Mouse (Mus musculus): ENCODE data around the gene Mmp15. TPM values are rescaled to one million over a fixed set of nuclear protein-coding genes. Genes with fewer than 3 reads are reported as not detected.

Gene Mmp15
- polyA plus RNA-seq (2015; fragmentation: Nextera tagmentation; extraction: Ambion mirVana) = 0.76 and 0.85 TPM in 2 replicates

GRCm38 (mm10) chr8:95352151-95352870, at the start of gene Mmp15:
TSS of gene Mmp15 (plus strand) at chr8:95352268.
- peak within 1 kb of the TSS; percentile 56 for H3K9ac ChIP-seq (ENCODE audit: low read depth, low read length)
- H3K27ac ChIP-seq (ENCODE audit: low read length) = no peak within 1 kb of the TSS
- under 1% methylated on average over 76 of the region's 80 CpGs for WGBS (ENCODE audit: insufficient replicate concordance)

GRCm38 (mm10) chr8:95302410-95302809, 49.7 kb upstream of the Mmp15 start:
- no peak overlapping the region for H3K4me2 ChIP-seq (ENCODE audit: low read depth, low read length)
- H3K27me3 ChIP-seq (ENCODE audit: control insufficient read depth, insufficient read depth, low read depth, low read length) = no peaks in the 10 kb centered on the region
- no peak overlapping the region for H3K27ac ChIP-seq (ENCODE audit: low read length)
- no peaks in the 10 kb centered on the region for H3K4me1 ChIP-seq (ENCODE audit: control insufficient read depth, low read depth, low read length)
- H3K4me3 ChIP-seq (ENCODE audit: low read depth, low read length) = no peak overlapping the region
- no peak overlapping the region for H3K9ac ChIP-seq (ENCODE audit: low read depth, low read length)
- no peak for ATAC-seq (ENCODE audit: low read depth)
- H3K36me3 ChIP-seq (ENCODE audit: control insufficient read depth, insufficient read depth) = no peaks in the 10 kb centered on the region
- WGBS (ENCODE audit: insufficient replicate concordance) = 12% methylated on average over 5 of the region's 5 CpGs
- no peaks in the 10 kb centered on the region for H3K9me3 ChIP-seq (replicated peaks; ENCODE audit: control insufficient read depth, low read length)

More at GRCm38 (mm10) chr8:95352151-95352870, at the start of gene Mmp15:
- no peaks in the 10 kb centered on the region for H3K9me3 ChIP-seq (replicated peaks; ENCODE audit: control insufficient read depth, low read length)
- H3K36me3 ChIP-seq (ENCODE audit: control insufficient read depth, insufficient read depth) = no peaks in the 10 kb centered on the region
- peaks cover 47% of the 10 kb centered on the region for H3K27me3 ChIP-seq (ENCODE audit: control insufficient read depth, insufficient read depth, low read depth, low read length)
- ATAC-seq (ENCODE audit: low read depth) = peak; percentile 66
- H3K4me1 ChIP-seq (ENCODE audit: control insufficient read depth, low read depth, low read length) = no peaks in the 10 kb centered on the region; the same call in 1 of the 2 replicates
- peak within 1 kb of the TSS; percentile 59 for H3K4me3 ChIP-seq (ENCODE audit: low read depth, low read length)
- H3K4me2 ChIP-seq (ENCODE audit: low read depth, low read length) = peak within 1 kb of the TSS; percentile 64

- no peak overlapping the region for H3K4me2 ChIP-seq (ENCODE audit: low read depth, low read length)
- H3K4me3 ChIP-seq (ENCODE audit: low read depth, low read length) = no peak overlapping the region
- H3K27me3 ChIP-seq (ENCODE audit: control insufficient read depth, insufficient read depth, low read depth, low read length) = no peaks in the 10 kb centered on the region
- WGBS (ENCODE audit: insufficient replicate concordance) = 47% methylated on average over 4 of the region's 4 CpGs
- no peaks in the 10 kb centered on the region; the same call in 1 of the 2 replicates for H3K4me1 ChIP-seq (ENCODE audit: control insufficient read depth, low read depth, low read length)
- ATAC-seq (ENCODE audit: low read depth) = no peak
- H3K36me3 ChIP-seq (ENCODE audit: control insufficient read depth, insufficient read depth) = no peaks in the 10 kb centered on the region
- H3K9me3 ChIP-seq (replicated peaks; ENCODE audit: control insufficient read depth, low read length) = no peaks in the 10 kb centered on the region
- no peak overlapping the region for H3K9ac ChIP-seq (ENCODE audit: low read depth, low read length)
- no peak overlapping the region for H3K27ac ChIP-seq (ENCODE audit: low read length)
Measured at GRCm38 (mm10) chr8:95305526-95305925, 46.5 kb upstream of the Mmp15 start.

GRCm38 (mm10) chr8:95306431-95306830, 45.6 kb upstream of the Mmp15 start, which contains the start of gene Cngb1:
TSS of gene Cngb1 (minus strand) at chr8:95306585.
- no peak within 1 kb of the TSS for H3K4me3 ChIP-seq (ENCODE audit: low read depth, low read length)
- H3K27ac ChIP-seq (ENCODE audit: low read length) = no peak within 1 kb of the TSS
- no peak within 1 kb of the TSS for H3K4me2 ChIP-seq (ENCODE audit: low read depth, low read length)
- no peaks in the 10 kb centered on the region; the same call in 1 of the 2 replicates for H3K4me1 ChIP-seq (ENCODE audit: control insufficient read depth, low read depth, low read length)
- H3K27me3 ChIP-seq (ENCODE audit: control insufficient read depth, insufficient read depth, low read depth, low read length) = no peaks in the 10 kb centered on the region
- H3K36me3 ChIP-seq (ENCODE audit: control insufficient read depth, insufficient read depth) = no peaks in the 10 kb centered on the region
- no peak for ATAC-seq (ENCODE audit: low read depth)
- H3K9ac ChIP-seq (ENCODE audit: low read depth, low read length) = no peak within 1 kb of the TSS
- no peaks in the 10 kb centered on the region for H3K9me3 ChIP-seq (replicated peaks; ENCODE audit: control insufficient read depth, low read length)
- WGBS (ENCODE audit: insufficient replicate concordance) = 42% methylated on average over 6 of the region's 6 CpGs

GRCm38 (mm10) chr8:95310342-95310970, 41.6 kb upstream of the Mmp15 start, which contains the start of gene Tepp:
TSS of gene Tepp (plus strand) at chr8:95310566.
- Histone ChIP-seq H3K9ac (ENCODE audit: low read depth, low read length) (no peak within 1 kb of the TSS), H3K27ac (ENCODE audit: low read length) (no peak within 1 kb of the TSS), H3K27me3 (ENCODE audit: control insufficient read depth, insufficient read depth, low read depth, low read length) (no peaks in the 10 kb centered on the region), H3K4me2 (ENCODE audit: low read depth, low read length) (no peak within 1 kb of the TSS), H3K4me3 (ENCODE audit: low read depth, low read length) (no peak within 1 kb of the TSS), H3K36me3 (ENCODE audit: control insufficient read depth, insufficient read depth) (no peaks in the 10 kb centered on the region), H3K4me1 (ENCODE audit: control insufficient read depth, low read depth, low read length) (no peaks in the 10 kb centered on the region; the same call in 1 of the 2 replicates), H3K9me3 (replicated peaks; ENCODE audit: control insufficient read depth, low read length) (no peaks in the 10 kb centered on the region)
- ATAC-seq (ENCODE audit: low read depth) = no peak
- WGBS (ENCODE audit: insufficient replicate concordance) = 35% methylated on average over 6 of the region's 6 CpGs

- Histone ChIP-seq H3K9ac (ENCODE audit: low read depth, low read length) (no peak overlapping the region), H3K36me3 (ENCODE audit: control insufficient read depth, insufficient read depth) (no peaks in the 10 kb centered on the region), H3K4me1 (ENCODE audit: control insufficient read depth, low read depth, low read length) (no peaks in the 10 kb centered on the region; the same call in 1 of the 2 replicates), H3K27ac (ENCODE audit: low read length) (no peak overlapping the region), H3K27me3 (ENCODE audit: control insufficient read depth, insufficient read depth, low read depth, low read length) (no peaks in the 10 kb centered on the region), H3K4me2 (ENCODE audit: low read depth, low read length) (no peak overlapping the region), H3K9me3 (replicated peaks; ENCODE audit: control insufficient read depth, low read length) (no peaks in the 10 kb centered on the region), H3K4me3 (ENCODE audit: low read depth, low read length) (no peak overlapping the region)
- WGBS (ENCODE audit: insufficient replicate concordance) = 58% methylated on average over 18 of the region's 18 CpGs
- ATAC-seq (ENCODE audit: low read depth) = no peak
Measured at GRCm38 (mm10) chr8:95312836-95313235, 39.2 kb upstream of the Mmp15 start.

GRCm38 (mm10) chr8:95313857-95314256, 38.2 kb upstream of the Mmp15 start:
- no peaks in the 10 kb centered on the region for H3K27me3 ChIP-seq (ENCODE audit: control insufficient read depth, insufficient read depth, low read depth, low read length)
- WGBS (ENCODE audit: insufficient replicate concordance) = 73% methylated on average over 6 of the region's 6 CpGs
- ATAC-seq (ENCODE audit: low read depth) = no peak
- no peak overlapping the region for H3K9ac ChIP-seq (ENCODE audit: low read depth, low read length)
- H3K4me2 ChIP-seq (ENCODE audit: low read depth, low read length) = no peak overlapping the region
- H3K36me3 ChIP-seq (ENCODE audit: control insufficient read depth, insufficient read depth) = no peaks in the 10 kb centered on the region
- H3K9me3 ChIP-seq (replicated peaks; ENCODE audit: control insufficient read depth, low read length) = no peaks in the 10 kb centered on the region
- no peak overlapping the region for H3K27ac ChIP-seq (ENCODE audit: low read length)
- no peak overlapping the region for H3K4me3 ChIP-seq (ENCODE audit: low read depth, low read length)
- no peaks in the 10 kb centered on the region; the same call in 1 of the 2 replicates for H3K4me1 ChIP-seq (ENCODE audit: control insufficient read depth, low read depth, low read length)

- Histone ChIP-seq H3K27ac (ENCODE audit: low read length) (no peak overlapping the region), H3K36me3 (ENCODE audit: control insufficient read depth, insufficient read depth) (no peaks in the 10 kb centered on the region), H3K4me2 (ENCODE audit: low read depth, low read length) (no peak overlapping the region), H3K27me3 (ENCODE audit: control insufficient read depth, insufficient read depth, low read depth, low read length) (peaks cover under 1% of the 10 kb centered on the region; the same call in 1 of the 2 replicates), H3K9ac (ENCODE audit: low read depth, low read length) (no peak overlapping the region), H3K4me1 (ENCODE audit: control insufficient read depth, low read depth, low read length) (no peaks in the 10 kb centered on the region; the same call in 1 of the 2 replicates), H3K9me3 (replicated peaks; ENCODE audit: control insufficient read depth, low read length) (no peaks in the 10 kb centered on the region), H3K4me3 (ENCODE audit: low read depth, low read length) (no peak overlapping the region)
- ATAC-seq (ENCODE audit: low read depth) = no peak
- 48% methylated on average over 2 of the region's 2 CpGs for whole genome bisulfite sequencing (ENCODE audit: insufficient replicate concordance)
Measured at GRCm38 (mm10) chr8:95314707-95315106, 37.4 kb upstream of the Mmp15 start.

- no peak overlapping the region for H3K9ac ChIP-seq (ENCODE audit: low read depth, low read length)
- peaks cover 1% of the 10 kb centered on the region for H3K4me1 ChIP-seq (ENCODE audit: control insufficient read depth, low read depth, low read length)
- H3K4me3 ChIP-seq (ENCODE audit: low read depth, low read length) = no peak overlapping the region
- peaks cover 7% of the 10 kb centered on the region for H3K27me3 ChIP-seq (ENCODE audit: control insufficient read depth, insufficient read depth, low read depth, low read length)
- H3K4me2 ChIP-seq (ENCODE audit: low read depth, low read length) = no peak overlapping the region
- no peaks in the 10 kb centered on the region for H3K36me3 ChIP-seq (ENCODE audit: control insufficient read depth, insufficient read depth)
- ATAC-seq (ENCODE audit: low read depth) = no peak
- WGBS (ENCODE audit: insufficient replicate concordance) = 57% methylated on average over 1 of the region's 1 CpGs
- H3K9me3 ChIP-seq (replicated peaks; ENCODE audit: control insufficient read depth, low read length) = no peaks in the 10 kb centered on the region
- no peak overlapping the region for H3K27ac ChIP-seq (ENCODE audit: low read length)
Measured at GRCm38 (mm10) chr8:95315350-95315749, 36.7 kb upstream of the Mmp15 start.

Measured in liver, embryonic 16.5 days (tissue).